Mouse (Mus musculus) kidney, postnatal 25 days (tissue): ENCODE results near the gene Gm28308.

Experiments
- DNase-seq, 2 experiments: peaks; one replicate each; pipeline ENCODE4 v3.0.0; 2021; ENCODE audit warnings: mixed read lengths in 2 of 2

Gm28308 gene

DNA sequence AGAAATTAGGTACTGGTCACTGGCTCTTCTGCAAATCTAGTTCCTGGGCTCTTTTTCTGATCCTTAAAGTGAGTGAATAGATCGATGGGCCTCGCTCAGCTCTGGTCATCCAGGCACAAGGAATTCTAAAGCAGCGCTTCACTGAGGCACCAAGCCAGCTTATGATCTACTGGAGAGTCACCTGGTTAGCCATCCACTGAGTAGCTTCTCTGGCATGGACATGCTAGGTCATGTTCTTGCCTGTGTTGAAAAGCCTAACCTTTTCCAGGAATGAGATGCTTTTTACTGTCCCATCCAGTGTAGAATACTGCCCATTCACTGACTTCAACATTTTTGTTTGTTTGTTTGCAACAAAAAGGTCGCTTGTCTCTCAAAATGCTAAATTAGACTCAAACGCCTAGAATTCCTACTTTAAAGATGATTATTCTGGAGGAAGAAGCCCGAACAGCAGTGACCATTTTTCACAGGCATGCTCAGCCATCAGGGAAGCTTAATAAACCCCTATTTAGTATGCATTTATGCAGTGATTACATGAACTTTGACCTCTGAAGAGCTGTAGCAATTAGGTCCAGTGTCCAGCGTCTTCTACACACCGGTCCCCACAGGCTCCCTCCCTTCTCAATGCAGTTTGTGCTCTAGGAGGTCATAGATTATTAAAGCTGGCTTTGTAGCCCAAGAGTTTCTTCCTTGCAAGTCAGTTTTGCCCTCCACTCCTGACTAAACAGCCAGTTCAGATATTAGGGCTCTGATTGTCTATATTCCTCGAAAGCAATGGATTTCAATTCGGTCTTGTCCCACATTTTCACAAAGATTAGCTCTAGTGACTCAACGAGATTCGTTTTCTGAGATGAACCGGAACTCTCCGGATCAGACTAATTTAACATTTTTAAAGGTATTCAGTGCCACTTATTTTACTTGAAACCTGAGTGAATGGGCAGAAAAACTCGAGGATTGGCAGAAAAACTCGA, 60.6 kb downstream of the Gm28308 start:
- DNase-seq: no peak

GRCm38 (mm10) chr6:52151571-52151970, 61.6 kb downstream of the Gm28308 start:
- no peak for DNase-seq

GRCm38 (mm10) chr6:52150401-52150966, 62.7 kb downstream of the Gm28308 start:
- no peak for DNase-seq

DNA sequence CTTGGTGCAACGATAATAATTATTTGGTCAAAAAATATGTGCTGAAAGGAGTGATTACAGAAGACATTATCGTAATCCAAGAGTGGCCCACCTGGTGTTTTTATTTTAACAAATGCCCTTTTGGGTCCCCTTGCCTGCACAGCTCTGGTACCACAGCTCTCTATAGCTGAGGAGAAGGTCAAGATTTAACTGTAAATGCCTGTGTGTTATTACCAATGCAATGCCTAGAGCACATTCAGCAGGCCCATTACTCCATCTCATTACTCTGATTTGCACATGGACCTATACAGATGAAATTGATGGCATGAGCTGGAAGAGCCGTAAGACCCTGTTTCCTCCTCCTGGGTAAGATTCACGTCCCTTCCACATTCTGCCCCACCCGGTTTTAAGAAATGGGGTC, 74.0 kb downstream of the Gm28308 start:
- no peak for DNase-seq

GRCm38 (mm10) chr6:52138576-52138975, 74.6 kb downstream of the Gm28308 start:
- DNase-seq: no peak

- DNase-seq: no peak
These were observed 75.2 kb downstream of the Gm28308 start for GRCm38 (mm10) chr6:52137841-52138535.

DNA sequence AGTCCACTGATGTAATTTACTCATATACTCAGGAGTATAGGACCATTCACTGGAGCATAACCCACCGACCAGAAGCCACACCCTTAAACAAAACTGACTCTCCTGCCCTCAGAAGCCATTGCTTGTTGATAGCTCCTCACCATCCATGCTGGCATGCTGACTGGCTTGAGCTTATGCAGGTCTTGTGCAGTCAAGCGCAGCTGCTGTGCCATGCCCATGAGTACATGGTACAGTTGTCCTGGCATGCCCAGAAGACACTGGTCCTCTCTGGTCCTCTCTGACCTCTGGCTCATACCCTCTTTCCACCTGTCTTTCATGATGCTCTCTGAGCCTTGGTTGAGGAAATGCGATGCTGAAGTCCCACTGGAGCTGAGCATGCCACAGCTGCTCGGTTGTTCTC, 89.5 kb downstream of the Gm28308 start:
- no peak for DNase-seq

- no peak for DNase-seq
These were observed 92.0 kb downstream of the Gm28308 start for GRCm38 (mm10) chr6:52121173-52121572.

DNA sequence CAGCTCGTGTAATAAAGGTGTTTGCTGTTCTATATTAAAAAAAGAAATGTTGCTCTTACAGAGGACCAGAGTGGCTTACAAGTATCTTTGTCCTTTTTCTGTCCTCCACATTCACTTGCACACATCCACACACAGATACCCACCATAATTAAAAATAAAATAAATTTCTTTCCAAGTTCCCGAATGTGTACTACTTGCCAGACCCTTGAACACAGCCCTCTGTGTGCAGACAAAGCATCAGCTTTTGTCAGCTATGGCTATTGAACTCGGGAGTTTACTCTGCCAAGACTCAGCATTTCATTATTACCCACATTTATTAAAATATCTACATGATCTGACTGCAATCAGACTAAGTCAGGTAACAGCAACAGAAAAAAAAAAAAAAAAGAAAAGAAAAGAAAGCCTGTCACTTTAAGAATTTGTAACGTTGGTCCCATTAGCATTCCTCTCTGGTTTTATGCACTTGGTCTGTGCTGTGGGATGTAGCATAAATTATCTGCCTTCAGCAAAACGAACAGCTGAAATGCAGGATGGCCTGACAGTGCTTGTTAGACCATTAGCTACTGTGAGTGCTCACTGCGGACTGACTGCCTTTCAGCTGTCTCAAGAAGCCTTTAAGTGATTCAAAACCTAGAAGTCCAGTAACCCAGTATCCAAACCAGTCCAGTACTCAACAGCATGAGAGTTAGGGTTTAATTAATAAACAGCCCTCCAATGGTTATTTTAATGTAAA, 94.1 kb downstream of the Gm28308 start:
- no peak for DNase-seq

DNA sequence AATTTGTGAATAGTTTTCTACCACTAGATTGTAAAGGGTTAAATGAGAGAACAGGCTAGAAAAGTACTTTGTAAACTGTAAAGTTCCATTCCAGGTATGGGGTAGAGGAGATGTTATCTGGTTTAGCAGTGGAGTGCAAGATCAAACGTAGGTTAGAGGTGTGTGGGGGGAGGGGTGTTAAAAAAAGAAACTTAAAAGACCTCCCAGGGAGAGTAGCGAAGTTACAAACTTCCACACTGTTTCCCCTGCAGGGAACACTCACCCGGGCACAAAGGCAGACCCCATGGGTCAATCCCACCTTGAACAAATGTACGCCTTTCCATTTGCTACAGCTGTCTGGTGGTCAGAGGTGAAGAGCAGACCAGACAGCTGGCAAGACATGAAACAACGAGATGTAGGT, 97.2 kb downstream of the Gm28308 start:
- no peak for DNase-seq
